Mouse (Mus musculus): ENCODE results near the gene Gm9944. TPM values are rescaled to one million over a fixed set of nuclear protein-coding genes. Genes with fewer than 3 reads are reported as not detected.

The Gm9944 gene
- not detected in 2 replicates for polyA plus RNA-seq (2012; rRNA removed)

DNA sequence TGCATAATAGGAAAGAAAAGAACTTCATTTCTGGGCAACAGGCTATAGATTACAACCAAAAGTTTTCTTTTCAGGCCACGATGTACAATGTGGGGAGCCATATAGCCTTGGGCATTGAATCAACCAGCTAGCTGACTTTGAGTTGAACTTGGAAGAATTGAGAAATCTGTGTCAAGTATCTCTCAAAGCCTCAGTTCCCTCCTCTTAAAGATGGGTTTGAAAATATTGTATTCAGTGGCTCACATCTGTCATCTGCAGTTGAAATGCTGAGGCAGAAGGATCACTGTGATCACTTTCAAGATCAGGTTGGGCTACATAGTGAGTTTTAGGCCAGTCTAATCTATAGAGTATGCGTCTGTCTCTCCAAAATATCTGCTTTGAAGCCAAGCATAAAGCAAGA, at the start of gene Gm9944:
Gene Gm9944 (minus strand): TSS at position 101 of the 400 bp plus-strand sequence.
- H3K27ac ChIP-seq (ENCODE audit: control insufficient read depth, insufficient read depth, low read depth, low read length) = no peak within 1 kb of the TSS
- no peaks in the 10 kb centered on the region for H3K27me3 ChIP-seq (ENCODE audit: control insufficient read depth, insufficient read depth, low read length)
- no peaks in the 10 kb centered on the region for H3K36me3 ChIP-seq (ENCODE audit: control insufficient read depth, insufficient read depth, low read length)
- H3K4me3 ChIP-seq (ENCODE audit: control insufficient read depth, low read depth, low read length) = no peak within 1 kb of the TSS
- TF ChIP-seq POLR2A (IDR thresholded peaks at IDR 0.05; ENCODE audit: control insufficient read depth, low read depth, low read length) = no peak
- no peak for TF ChIP-seq CTCF (IDR thresholded peaks at IDR 0.05; ENCODE audit: control insufficient read depth, insufficient read depth, insufficient replicate concordance, low read depth, low read length)
- no peaks in the 10 kb centered on the region for H3K4me1 ChIP-seq (ENCODE audit: control insufficient read depth, insufficient read depth, low read length)

DNA sequence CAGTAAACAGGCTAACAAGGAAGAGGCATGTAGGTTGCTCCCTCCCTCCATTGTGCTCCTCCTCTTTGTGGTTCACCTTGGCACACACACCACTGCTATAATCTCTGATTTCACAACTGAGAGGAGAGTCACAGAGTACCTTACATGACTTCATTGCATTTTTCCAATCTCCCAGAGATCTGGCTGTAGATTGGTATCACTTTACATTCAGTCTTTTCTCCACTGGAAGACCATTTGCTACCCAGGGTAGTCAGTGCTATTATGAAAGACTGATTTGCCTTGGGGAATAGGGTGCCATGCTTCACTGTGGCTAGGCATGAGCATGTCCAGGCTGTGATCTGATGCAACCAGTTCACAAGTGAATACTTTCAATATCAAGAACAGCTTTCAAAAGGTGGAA, 40.2 kb upstream of the Gm9944 start:
- Histone ChIP-seq H3K4me3 (ENCODE audit: control insufficient read depth, low read depth, low read length) (no peak overlapping the region), H3K27ac (ENCODE audit: control insufficient read depth, insufficient read depth, low read depth, low read length) (no peak overlapping the region), H3K27me3 (ENCODE audit: control insufficient read depth, insufficient read depth, low read length) (no peaks in the 10 kb centered on the region), H3K4me1 (ENCODE audit: control insufficient read depth, insufficient read depth, low read length) (no peaks in the 10 kb centered on the region), H3K36me3 (ENCODE audit: control insufficient read depth, insufficient read depth, low read length) (no peaks in the 10 kb centered on the region)
- TF ChIP-seq POLR2A (IDR thresholded peaks at IDR 0.05; ENCODE audit: control insufficient read depth, low read depth, low read length) (no peak), CTCF (IDR thresholded peaks at IDR 0.05; ENCODE audit: control insufficient read depth, insufficient read depth, insufficient replicate concordance, low read depth, low read length) (no peak)

DNA sequence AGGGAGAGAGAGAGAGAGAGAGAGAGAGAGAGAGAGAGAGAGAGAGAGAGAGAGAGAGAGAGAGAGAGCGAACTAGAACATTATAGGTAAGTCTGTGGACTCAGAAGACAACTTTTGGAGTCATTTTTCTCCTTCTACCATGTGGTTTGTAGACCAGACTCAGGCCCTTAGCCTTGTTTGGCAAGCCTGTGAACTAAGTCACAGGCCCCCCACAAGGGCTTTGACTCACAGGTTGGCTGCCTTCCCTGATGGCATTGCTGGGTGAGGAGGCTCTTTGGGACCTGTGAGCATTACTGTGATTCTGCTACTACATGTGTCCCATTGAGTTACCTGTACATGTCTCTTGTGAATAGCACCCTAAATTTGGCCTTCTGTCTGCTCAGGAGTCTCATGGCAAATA, 15.0 kb upstream of the Gm9944 start:
- no peak overlapping the region for H3K4me3 ChIP-seq (ENCODE audit: control insufficient read depth, low read depth, low read length)
- TF ChIP-seq POLR2A (IDR thresholded peaks at IDR 0.05; ENCODE audit: control insufficient read depth, low read depth, low read length) = no peak
- TF ChIP-seq CTCF (IDR thresholded peaks at IDR 0.05; ENCODE audit: control insufficient read depth, insufficient read depth, insufficient replicate concordance, low read depth, low read length) = no peak
- no peak overlapping the region for H3K27ac ChIP-seq (ENCODE audit: control insufficient read depth, insufficient read depth, low read depth, low read length)
- no peaks in the 10 kb centered on the region for H3K27me3 ChIP-seq (ENCODE audit: control insufficient read depth, insufficient read depth, low read length)
- H3K4me1 ChIP-seq (ENCODE audit: control insufficient read depth, insufficient read depth, low read length) = no peaks in the 10 kb centered on the region
- no peaks in the 10 kb centered on the region for H3K36me3 ChIP-seq (ENCODE audit: control insufficient read depth, insufficient read depth, low read length)

DNA sequence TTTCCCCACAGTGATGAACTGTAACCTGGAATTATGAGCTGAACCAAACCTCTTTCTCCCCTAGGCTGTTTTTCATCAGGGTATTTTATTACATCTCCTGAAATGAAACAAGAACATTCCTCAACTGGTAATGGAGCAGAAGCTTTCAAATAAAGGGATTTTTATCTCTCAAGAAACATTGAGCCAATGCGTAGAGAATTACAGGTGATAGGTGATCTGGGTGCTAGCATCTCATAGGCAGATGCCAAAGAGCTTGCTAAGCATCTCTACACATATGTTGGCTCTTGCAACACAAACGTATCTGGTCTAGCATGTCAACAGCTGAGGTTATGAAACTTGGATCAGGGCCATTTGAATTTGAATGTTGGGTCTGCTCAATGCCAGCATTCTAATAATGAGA, 12.1 kb upstream of the Gm9944 start:
- H3K27ac ChIP-seq (ENCODE audit: control insufficient read depth, insufficient read depth, low read depth, low read length) = no peak overlapping the region
- TF ChIP-seq POLR2A (IDR thresholded peaks at IDR 0.05; ENCODE audit: control insufficient read depth, low read depth, low read length) = no peak
- no peak for TF ChIP-seq CTCF (IDR thresholded peaks at IDR 0.05; ENCODE audit: control insufficient read depth, insufficient read depth, insufficient replicate concordance, low read depth, low read length)
- H3K36me3 ChIP-seq (ENCODE audit: control insufficient read depth, insufficient read depth, low read length) = no peaks in the 10 kb centered on the region
- H3K27me3 ChIP-seq (ENCODE audit: control insufficient read depth, insufficient read depth, low read length) = no peaks in the 10 kb centered on the region
- H3K4me3 ChIP-seq (ENCODE audit: control insufficient read depth, low read depth, low read length) = no peak overlapping the region
- H3K4me1 ChIP-seq (ENCODE audit: control insufficient read depth, insufficient read depth, low read length) = no peaks in the 10 kb centered on the region

DNA sequence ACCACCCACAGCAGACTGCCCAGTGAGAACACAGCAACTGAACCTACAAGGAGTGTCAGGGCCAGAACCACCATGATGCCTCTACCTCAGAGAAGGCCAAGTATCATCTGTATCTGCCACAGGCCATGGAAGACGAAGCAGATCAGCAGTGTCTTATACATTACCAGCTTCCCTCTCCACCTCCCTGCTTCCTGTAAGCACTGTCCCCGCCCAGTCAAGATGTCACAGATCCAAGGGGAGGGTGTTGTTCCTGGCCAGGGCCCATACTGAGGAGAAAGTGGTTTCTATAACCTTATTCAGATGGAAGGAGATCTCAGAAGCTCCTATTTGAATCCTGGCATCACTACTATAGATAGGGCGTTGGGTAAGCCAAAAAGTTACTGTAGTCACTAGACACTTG, 10.5 kb upstream of the Gm9944 start, which contains the start of gene Aadacl3:
Gene Aadacl3 (minus strand): TSS at position 101 of the 400 bp plus-strand sequence.
- no peaks in the 10 kb centered on the region for H3K36me3 ChIP-seq (ENCODE audit: control insufficient read depth, insufficient read depth, low read length)
- no peak within 1 kb of the TSS for H3K27ac ChIP-seq (ENCODE audit: control insufficient read depth, insufficient read depth, low read depth, low read length)
- H3K27me3 ChIP-seq (ENCODE audit: control insufficient read depth, insufficient read depth, low read length) = no peaks in the 10 kb centered on the region
- no peak for TF ChIP-seq POLR2A (IDR thresholded peaks at IDR 0.05; ENCODE audit: control insufficient read depth, low read depth, low read length)
- no peak for TF ChIP-seq CTCF (IDR thresholded peaks at IDR 0.05; ENCODE audit: control insufficient read depth, insufficient read depth, insufficient replicate concordance, low read depth, low read length)
- H3K4me3 ChIP-seq (ENCODE audit: control insufficient read depth, low read depth, low read length) = no peak within 1 kb of the TSS
- H3K4me1 ChIP-seq (ENCODE audit: control insufficient read depth, insufficient read depth, low read length) = no peaks in the 10 kb centered on the region

DNA sequence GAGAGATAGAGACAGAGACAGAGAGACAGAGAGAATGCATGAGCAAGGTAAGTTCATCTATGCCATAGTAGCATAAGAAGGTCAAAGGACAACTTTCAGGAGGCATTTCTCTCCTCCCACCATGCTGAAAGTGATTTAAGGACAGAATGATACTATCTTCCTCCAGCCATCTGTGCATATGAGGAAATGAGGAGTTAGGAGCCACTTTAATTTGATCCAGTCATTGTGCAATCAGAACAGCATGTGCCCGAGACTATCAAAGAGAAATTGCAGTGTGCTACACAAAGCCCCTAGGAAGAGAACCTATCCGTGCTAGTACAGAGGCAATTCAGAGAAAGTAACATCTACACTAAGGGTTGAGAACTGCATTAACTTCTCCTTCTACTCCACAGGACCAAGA, 4.6 kb downstream of the Gm9944 start:
- H3K4me3 ChIP-seq (ENCODE audit: control insufficient read depth, low read depth, low read length) = no peak overlapping the region
- H3K4me1 ChIP-seq (ENCODE audit: control insufficient read depth, insufficient read depth, low read length) = no peaks in the 10 kb centered on the region
- no peak for TF ChIP-seq CTCF (IDR thresholded peaks at IDR 0.05; ENCODE audit: control insufficient read depth, insufficient read depth, insufficient replicate concordance, low read depth, low read length)
- no peak for TF ChIP-seq POLR2A (IDR thresholded peaks at IDR 0.05; ENCODE audit: control insufficient read depth, low read depth, low read length)
- no peaks in the 10 kb centered on the region for H3K36me3 ChIP-seq (ENCODE audit: control insufficient read depth, insufficient read depth, low read length)
- no peaks in the 10 kb centered on the region for H3K27me3 ChIP-seq (ENCODE audit: control insufficient read depth, insufficient read depth, low read length)
- no peak overlapping the region for H3K27ac ChIP-seq (ENCODE audit: control insufficient read depth, insufficient read depth, low read depth, low read length)

DNA sequence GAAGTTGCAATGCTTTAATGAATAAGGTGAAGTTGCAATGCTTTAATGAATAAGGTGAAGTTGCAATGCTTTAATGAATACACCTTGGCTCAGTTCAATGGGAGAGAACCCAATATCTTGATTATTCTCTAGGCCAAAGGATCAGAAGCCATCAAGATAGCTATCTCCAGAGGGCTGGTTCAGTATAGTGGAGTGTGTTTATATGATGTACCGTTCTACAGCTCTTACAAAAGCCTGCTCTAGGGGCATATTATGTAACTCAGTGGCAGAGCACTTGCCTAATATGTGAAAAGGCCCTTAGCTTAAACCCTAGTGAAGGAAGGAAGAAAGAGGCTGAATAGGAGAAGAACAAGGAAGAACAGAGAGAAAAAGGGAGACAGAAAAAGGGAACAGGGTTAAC, 11.5 kb downstream of the Gm9944 start:
- H3K4me3 ChIP-seq (ENCODE audit: control insufficient read depth, low read depth, low read length) = no peak overlapping the region
- no peaks in the 10 kb centered on the region for H3K27me3 ChIP-seq (ENCODE audit: control insufficient read depth, insufficient read depth, low read length)
- H3K27ac ChIP-seq (ENCODE audit: control insufficient read depth, insufficient read depth, low read depth, low read length) = no peak overlapping the region

DNA sequence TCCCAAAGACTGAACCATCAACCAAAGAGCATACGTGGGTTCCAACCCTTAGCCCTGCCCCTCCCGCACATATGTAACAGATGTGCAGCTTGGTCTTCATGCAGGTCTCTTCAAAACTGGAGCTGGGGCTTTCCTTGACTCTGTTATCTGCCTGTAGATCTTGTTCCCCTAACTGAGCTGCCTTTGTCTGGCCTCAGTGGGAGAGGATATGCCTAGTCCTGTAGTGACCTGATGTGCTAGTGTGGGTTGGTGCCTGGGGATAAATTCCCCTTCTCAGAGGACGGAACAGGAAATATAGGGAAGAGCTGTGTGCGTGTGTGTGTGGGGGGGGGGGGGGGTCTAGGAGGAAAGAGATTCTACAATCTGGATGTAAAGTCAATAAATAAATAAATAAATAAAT, 12.0 kb downstream of the Gm9944 start:
- Histone ChIP-seq H3K27me3 (ENCODE audit: control insufficient read depth, insufficient read depth, low read length) (no peaks in the 10 kb centered on the region), H3K36me3 (ENCODE audit: control insufficient read depth, insufficient read depth, low read length) (no peaks in the 10 kb centered on the region), H3K4me3 (ENCODE audit: control insufficient read depth, low read depth, low read length) (no peak overlapping the region), H3K4me1 (ENCODE audit: control insufficient read depth, insufficient read depth, low read length) (no peaks in the 10 kb centered on the region), H3K27ac (ENCODE audit: control insufficient read depth, insufficient read depth, low read depth, low read length) (no peak overlapping the region)
- no peak for TF ChIP-seq POLR2A (IDR thresholded peaks at IDR 0.05; ENCODE audit: control insufficient read depth, low read depth, low read length)

More for the DNA sequence above, 11.5 kb downstream of the Gm9944 start:
- TF ChIP-seq CTCF (IDR thresholded peaks at IDR 0.05; ENCODE audit: control insufficient read depth, insufficient read depth, insufficient replicate concordance, low read depth, low read length) (no peak), POLR2A (IDR thresholded peaks at IDR 0.05; ENCODE audit: control insufficient read depth, low read depth, low read length) (no peak)
- Histone ChIP-seq H3K36me3 (ENCODE audit: control insufficient read depth, insufficient read depth, low read length) (no peaks in the 10 kb centered on the region), H3K4me1 (ENCODE audit: control insufficient read depth, insufficient read depth, low read length) (no peaks in the 10 kb centered on the region)
